Mouse (Mus musculus) 416B (cell line): ENCODE data around the gene Ntf5.
A peak's percentile ranks its signal among the peaks of the same experiment; 100 is the strongest.
"Not testable (repeated sequence)": the region's sequence is repeated elsewhere in the genome, so short reads cannot be mapped to it uniquely, and the experiment has no call there.

ENCODE experiments used
- DNase-seq: peaks from one replicate; pipeline ENCODE4 v3.0.0; 2011; ENCODE audit warnings: low read depth

Ntf5 gene

DNA sequence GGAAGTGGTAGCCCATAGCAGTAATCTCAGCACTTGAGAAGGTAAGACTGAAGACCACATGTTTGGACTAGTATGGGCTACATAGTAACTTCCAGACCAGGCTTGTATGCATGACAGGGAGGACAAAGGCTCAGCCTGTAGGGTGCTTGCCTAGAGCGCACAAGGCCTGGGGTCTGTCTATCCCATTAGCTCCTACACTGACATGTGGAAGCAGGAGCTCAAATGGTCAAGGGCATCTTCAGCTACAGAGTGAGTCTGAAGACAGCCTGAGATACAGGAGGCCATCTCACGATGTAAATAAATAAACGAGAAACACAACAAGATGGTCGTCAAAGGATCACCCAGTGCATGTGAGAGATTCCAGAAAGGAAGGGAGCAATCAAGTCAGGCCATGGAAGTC, 48.8 kb downstream of the Ntf5 start:
- no peak for DNase-seq

DNA sequence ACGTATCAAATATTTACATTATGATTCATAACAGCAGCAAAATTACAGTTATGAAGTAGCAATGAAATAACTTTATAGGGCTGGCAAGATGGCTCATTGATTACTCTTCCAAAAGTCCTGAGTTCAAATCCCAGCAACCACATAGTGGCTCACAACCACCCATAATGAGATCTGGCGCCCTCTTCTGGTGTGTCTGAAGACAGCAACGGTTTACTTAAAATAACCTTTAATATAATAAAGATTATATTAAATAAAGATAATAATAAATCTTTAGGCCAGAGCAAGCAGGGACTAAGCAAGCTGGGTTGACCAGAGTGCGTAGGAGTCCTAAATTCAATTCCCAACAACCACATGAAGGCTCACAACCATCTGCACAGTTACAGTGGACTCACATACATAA, 49.4 kb downstream of the Ntf5 start:
- not testable (repeated sequence) for DNase-seq

DNA sequence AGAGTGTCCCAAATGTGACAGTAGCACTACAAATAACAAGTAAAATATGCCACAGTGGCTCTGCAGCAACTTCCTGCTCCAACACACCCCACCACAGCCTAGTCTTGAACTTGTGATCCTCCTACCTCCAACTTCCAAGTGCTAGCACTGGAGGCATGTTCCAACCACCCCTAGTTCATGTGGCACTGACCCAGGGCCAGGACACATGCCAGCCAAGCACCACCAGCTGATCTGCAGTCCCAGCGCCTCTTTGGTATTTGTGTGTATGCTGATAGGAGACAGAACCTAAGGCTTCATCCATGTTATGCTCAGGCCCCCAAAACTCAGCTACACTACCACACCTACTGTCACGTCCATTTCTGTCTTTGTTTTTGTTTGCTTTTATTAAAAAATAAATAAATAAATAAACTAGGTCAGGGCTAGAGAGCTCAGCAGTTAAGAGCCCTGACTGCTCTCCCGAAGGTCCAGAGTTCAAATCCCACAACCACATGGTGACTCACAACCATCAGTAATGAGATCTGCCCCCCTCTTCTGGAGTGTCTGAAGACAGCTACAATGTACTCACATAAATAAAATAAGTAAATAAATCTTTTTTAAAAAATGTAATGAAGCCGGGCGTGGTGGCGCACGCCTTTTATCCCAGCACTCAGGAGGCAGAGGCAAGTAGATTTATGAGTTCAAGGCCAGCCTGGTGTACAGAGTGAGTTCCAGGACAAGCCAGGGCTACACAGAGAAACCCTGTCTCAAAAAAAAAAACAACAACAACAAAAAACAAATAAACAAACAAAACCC, 50.7 kb downstream of the Ntf5 start:
- no peak for DNase-seq

DNA sequence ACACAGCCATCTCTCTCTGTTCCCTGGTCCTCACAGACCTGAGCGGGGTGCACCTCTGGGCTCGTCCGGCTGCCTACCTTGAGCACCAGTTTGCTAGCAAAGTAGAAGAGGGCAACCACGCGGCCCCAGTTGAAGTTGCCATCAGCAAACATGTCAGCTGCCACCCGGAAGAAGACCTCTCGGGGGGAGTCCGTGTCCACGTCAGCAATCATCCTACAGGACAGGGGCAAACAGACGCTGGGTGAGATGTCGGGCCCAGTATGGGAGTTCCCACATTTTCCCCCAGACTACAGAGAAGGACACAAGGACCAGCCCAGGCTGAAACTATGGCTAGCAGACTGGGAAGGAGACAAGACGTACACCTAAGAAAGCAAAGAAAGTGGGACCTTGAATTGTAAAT, 51.6 kb downstream of the Ntf5 start:
- no peak for DNase-seq

DNA sequence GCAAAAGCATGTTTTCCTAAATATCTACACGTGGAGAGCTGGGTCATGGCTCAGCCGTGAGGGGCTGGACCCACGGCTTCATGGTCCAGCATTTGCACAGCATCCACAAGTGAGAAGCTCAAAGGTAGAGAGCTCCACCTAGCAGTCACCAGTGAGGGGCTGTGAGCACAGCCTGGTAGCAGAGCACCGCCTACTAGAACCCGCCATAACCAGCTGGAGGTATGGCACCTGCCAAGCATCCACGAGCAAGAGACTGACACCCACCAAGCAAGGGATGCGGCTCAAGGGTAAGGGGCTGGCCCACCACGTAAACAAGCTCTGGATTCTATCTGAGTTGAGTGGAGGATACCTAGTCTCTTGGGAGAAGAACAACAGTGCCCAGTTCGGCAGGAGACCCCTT, 52.1 kb downstream of the Ntf5 start:
- peak; percentile 69 for DNase-seq

DNA sequence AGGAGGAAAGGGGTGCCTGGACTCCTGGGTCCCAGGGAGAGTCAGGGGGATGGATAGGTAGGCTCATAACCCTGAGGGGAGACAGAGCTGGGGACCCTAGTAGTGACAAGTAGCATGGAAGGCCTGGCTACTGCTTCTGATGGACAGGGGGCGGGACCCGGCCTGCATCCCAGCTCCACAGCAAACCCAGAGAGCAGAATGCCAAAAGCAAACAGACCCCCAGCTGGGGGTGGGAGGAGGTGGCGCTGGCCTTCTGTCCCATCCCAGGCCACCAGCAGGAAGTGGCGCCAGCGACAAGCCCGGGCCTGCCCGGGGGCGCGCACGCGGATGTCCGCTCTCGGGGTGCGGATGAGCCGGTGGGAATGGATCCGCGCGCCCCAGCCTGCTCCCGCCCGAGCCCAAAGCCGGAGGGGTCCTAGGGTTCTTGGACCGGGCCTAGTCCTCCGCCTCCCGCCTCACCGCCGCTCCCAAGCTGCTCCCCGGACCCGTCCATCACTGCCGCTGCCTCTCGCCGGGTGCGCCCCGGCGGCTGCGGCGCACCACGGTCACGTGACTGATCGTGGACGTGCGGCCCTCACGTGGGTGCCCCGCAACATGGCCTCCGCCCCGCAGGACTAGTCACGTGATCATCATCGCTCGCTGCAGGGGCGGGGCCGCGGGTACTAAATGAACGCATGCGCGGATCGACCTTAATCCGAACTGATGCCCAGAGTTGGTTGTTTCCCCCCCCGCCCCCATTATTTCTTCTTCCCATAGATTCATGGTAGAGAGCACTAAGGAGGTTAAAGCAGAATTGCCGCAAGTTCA, 53.0 kb downstream of the Ntf5 start, which contains the start of gene Bax:
TSS of gene Bax (minus strand) at position 616 of the 807 bp plus-strand sequence.
- peak; percentile 96 for DNase-seq
